Mouse (Mus musculus): ENCODE measurements around the gene Ap3d1. TPM values are rescaled to one million over a fixed set of nuclear protein-coding genes. Genes with fewer than 3 reads are reported as not detected.

The Ap3d1 gene
- polyA plus RNA-seq, 1 experiment = 68.0 TPM

DNA sequence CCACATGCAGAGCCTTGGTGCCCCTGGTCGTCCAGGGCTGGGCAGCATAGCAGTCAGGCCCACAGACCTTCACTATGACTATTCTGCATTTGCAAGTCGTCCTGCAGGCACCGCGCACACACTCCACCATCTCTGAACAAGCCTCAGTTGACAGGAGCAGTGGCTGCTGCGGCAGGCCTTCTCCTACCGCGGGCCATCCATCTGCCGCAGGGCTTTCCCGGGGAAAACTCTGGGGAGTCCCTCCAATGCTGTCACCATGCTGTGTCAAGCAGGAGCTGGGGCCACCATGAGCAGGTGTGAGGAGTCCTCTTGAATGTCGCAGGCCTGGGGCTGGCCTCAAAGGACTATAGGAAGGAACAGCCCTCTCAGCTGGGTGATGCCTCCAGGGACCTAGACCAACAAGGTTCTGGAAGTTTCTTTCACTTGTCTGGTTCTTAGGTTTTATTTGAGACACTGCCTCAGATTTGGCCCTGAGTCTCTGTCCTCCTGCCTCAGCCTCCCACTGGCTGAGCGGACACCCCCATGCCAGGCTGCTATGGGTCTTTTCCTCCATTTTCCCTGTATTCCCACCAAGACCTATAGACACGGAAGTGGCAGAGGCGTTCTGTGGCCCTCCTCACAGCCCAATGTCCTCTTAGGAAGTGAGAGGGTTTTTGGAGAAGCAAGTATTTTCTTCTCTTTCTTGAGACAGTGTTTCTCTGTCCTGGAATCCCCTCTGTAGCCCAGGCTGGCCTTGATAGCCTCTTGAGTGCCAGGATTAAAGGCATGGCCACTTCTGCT, 47.7 kb downstream of the Ap3d1 start:
- TF ChIP-seq MYOG (IDR thresholded peaks at IDR 0.05; ENCODE audit: control insufficient read depth in 1 of 3, insufficient read depth in 1 of 3, insufficient read length in 2 of 3, low read depth in 2 of 3) (no peak), SRF (IDR thresholded peaks at IDR 0.05; ENCODE audit: control insufficient read depth, insufficient read length, low read depth) (no peak), USF1 (IDR thresholded peaks at IDR 0.05; ENCODE audit: low read depth) (no peak), POLR2AphosphoS2 (IDR thresholded peaks at IDR 0.05; ENCODE audit: insufficient read length, low read depth) (no peak), E2F4 (IDR thresholded peaks at IDR 0.05; ENCODE audit: insufficient read depth) (no peak), MAX (IDR thresholded peaks at IDR 0.05; ENCODE audit: low read depth) (no peak)
- no peak overlapping the region for H3K4me3 ChIP-seq
- H3ac ChIP-seq (ENCODE audit: control insufficient read depth, insufficient read length) = no peak overlapping the region
- H3K27me3 ChIP-seq (ENCODE audit: control insufficient read depth, insufficient read depth, insufficient read length) = no peaks in the 10 kb centered on the region
- peaks cover 7% of the 10 kb centered on the region for H3K79me2 ChIP-seq (ENCODE audit: control insufficient read depth, insufficient read depth)
- peaks cover 4% of the 10 kb centered on the region for H3K36me3 ChIP-seq (ENCODE audit: control insufficient read depth, insufficient read depth)
- no peak overlapping the region for H3K4me2 ChIP-seq (ENCODE audit: low read depth)

GRCm38 (mm10) chr10:80693401-80694045, 48.5 kb downstream of the Ap3d1 start:
- TF ChIP-seq TCF12 (IDR thresholded peaks at IDR 0.05; ENCODE audit: insufficient read depth, poor library complexity, severe bottlenecking) (no peak), MYOD1 (IDR thresholded peaks at IDR 0.05; ENCODE audit: control insufficient read depth in 1 of 3, insufficient read length in 2 of 3, low read depth in 2 of 3) (no peak), POLR2A (IDR thresholded peaks at IDR 0.05; ENCODE audit: insufficient read length, low read depth) (no peak)
- Histone ChIP-seq H3ac (ENCODE audit: control insufficient read depth, insufficient read length) (no peak overlapping the region), H3K79me2 (ENCODE audit: control insufficient read depth, insufficient read depth) (no peaks in the 10 kb centered on the region), H3K27me3 (ENCODE audit: control insufficient read depth, insufficient read depth, insufficient read length) (no peaks in the 10 kb centered on the region), H3K4me2 (ENCODE audit: low read depth) (no peak overlapping the region), H3K36me3 (ENCODE audit: control insufficient read depth, insufficient read depth) (no peaks in the 10 kb centered on the region), H3K4me3 (no peak overlapping the region)

DNA sequence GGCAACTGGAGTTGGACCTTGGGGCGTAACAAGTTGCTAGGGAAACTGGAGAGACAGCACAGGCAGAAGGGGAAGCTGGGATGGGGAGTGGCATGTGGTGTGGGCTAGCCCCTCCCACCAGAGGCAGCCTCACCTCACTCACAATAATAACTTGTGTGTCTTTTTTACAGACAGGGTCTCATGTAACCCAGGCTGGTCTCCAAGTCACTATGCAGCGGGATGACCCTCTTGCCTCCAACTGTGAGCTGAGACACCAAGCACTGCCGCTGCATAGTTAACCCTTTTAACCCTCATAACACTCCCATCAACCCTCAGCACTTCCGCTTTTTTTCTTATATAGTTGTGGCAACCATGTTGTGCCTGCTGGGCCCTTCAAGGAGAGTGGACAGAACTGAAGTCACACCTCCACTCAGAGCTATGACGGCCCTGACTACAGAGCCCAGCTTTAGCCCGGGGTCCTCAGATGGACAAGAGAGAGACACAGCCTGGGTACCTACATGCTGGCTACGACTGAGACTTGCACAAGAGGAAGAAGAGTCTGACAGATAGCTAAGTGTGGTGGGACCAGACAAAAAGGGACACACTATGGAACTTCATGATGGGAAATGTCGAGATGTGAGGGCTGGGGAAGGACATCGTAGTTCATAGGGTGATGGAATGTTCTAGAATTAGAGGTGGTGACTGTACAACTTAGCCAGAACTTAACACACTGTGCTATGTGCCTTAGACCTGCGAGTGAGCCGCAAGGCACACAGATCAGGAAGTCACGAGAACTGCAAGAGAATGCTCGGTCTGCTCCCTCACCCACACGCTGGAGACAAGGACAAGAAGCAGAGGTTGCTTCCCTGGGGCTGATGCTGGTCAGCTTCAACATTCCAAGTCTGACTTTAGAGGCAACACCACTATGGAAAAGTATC, 49.6 kb downstream of the Ap3d1 start:
- Histone ChIP-seq H3K4me2 (ENCODE audit: low read depth) (no peak overlapping the region), H3ac (ENCODE audit: control insufficient read depth, insufficient read length) (no peak overlapping the region), H3K4me3 (no peak overlapping the region), H3K27me3 (ENCODE audit: control insufficient read depth, insufficient read depth, insufficient read length) (no peaks in the 10 kb centered on the region), H3K36me3 (ENCODE audit: control insufficient read depth, insufficient read depth) (no peaks in the 10 kb centered on the region), H3K79me2 (ENCODE audit: control insufficient read depth, insufficient read depth) (no peaks in the 10 kb centered on the region)
- TF ChIP-seq POLR2A (IDR thresholded peaks at IDR 0.05; ENCODE audit: insufficient read length, low read depth) (no peak), MYOG (IDR thresholded peaks at IDR 0.05; ENCODE audit: control insufficient read depth in 1 of 3, insufficient read depth in 1 of 3, insufficient read length in 2 of 3, low read depth in 2 of 3) (no peak), POLR2AphosphoS2 (IDR thresholded peaks at IDR 0.05; ENCODE audit: insufficient read length, low read depth) (no peak), TCF3 (IDR thresholded peaks at IDR 0.05; ENCODE audit: insufficient read length, low read depth) (no peak), TCF12 (IDR thresholded peaks at IDR 0.05; ENCODE audit: insufficient read depth, poor library complexity, severe bottlenecking) (no peak), USF1 (IDR thresholded peaks at IDR 0.05; ENCODE audit: low read depth) (no peak), CEBPB (IDR thresholded peaks at IDR 0.05; ENCODE audit: insufficient read depth, poor library complexity, severe bottlenecking) (no peak), E2F4 (IDR thresholded peaks at IDR 0.05; ENCODE audit: insufficient read depth) (no peak), REST (IDR thresholded peaks at IDR 0.05; ENCODE audit: insufficient read depth, insufficient read length) (no peak), MAX (IDR thresholded peaks at IDR 0.05; ENCODE audit: low read depth) (no peak), MYOD1 (IDR thresholded peaks at IDR 0.05; ENCODE audit: control insufficient read depth in 1 of 3, insufficient read length in 2 of 3, low read depth in 2 of 3) (no peak)

DNA sequence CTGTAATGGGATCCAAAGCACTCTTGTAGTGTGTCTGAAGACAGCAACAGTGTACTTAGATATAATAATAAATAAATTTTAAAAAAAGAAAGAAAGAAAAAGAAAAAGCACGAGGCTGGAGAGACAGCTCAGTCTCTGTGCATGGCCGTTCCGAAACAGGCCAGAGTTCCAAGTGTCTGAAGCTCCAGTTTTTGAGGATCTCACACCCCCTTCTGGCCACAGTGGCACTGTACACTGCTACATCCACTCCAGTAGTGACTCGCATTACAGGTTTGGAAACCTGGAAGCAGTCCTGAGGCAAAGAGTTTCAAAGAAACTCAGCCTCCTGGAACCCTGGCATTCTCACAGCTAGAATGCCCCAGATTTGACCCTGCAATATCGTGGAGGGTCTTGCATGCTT, 54.2 kb downstream of the Ap3d1 start:
- Histone ChIP-seq H3K36me3 (ENCODE audit: control insufficient read depth, insufficient read depth) (peaks cover 10% of the 10 kb centered on the region), H3K4me2 (ENCODE audit: low read depth) (no peak overlapping the region), H3K4me3 (no peak overlapping the region), H3K79me2 (ENCODE audit: control insufficient read depth, insufficient read depth) (no peaks in the 10 kb centered on the region), H3ac (ENCODE audit: control insufficient read depth, insufficient read length) (no peak overlapping the region), H3K27me3 (ENCODE audit: control insufficient read depth, insufficient read depth, insufficient read length) (no peaks in the 10 kb centered on the region)
- no peak for TF ChIP-seq MAX (IDR thresholded peaks at IDR 0.05; ENCODE audit: low read depth)
- no peak for TF ChIP-seq MYOG (IDR thresholded peaks at IDR 0.05; ENCODE audit: control insufficient read depth in 1 of 3, insufficient read depth in 1 of 3, insufficient read length in 2 of 3, low read depth in 2 of 3)
- TF ChIP-seq POLR2A (IDR thresholded peaks at IDR 0.05; ENCODE audit: insufficient read length, low read depth) = no peak
- TF ChIP-seq TCF3 (IDR thresholded peaks at IDR 0.05; ENCODE audit: insufficient read length, low read depth) = no peak
- no peak for TF ChIP-seq SRF (IDR thresholded peaks at IDR 0.05; ENCODE audit: control insufficient read depth, insufficient read length, low read depth)
- no peak for TF ChIP-seq REST (IDR thresholded peaks at IDR 0.05; ENCODE audit: insufficient read depth, insufficient read length)
- TF ChIP-seq CEBPB (IDR thresholded peaks at IDR 0.05; ENCODE audit: insufficient read depth, poor library complexity, severe bottlenecking) = no peak
- TF ChIP-seq E2F4 (IDR thresholded peaks at IDR 0.05; ENCODE audit: insufficient read depth) = no peak
- no peak for TF ChIP-seq TCF12 (IDR thresholded peaks at IDR 0.05; ENCODE audit: insufficient read depth, poor library complexity, severe bottlenecking)
- no peak for TF ChIP-seq POLR2AphosphoS2 (IDR thresholded peaks at IDR 0.05; ENCODE audit: insufficient read length, low read depth)
- TF ChIP-seq USF1 (IDR thresholded peaks at IDR 0.05; ENCODE audit: low read depth) = no peak
- TF ChIP-seq MYOD1 (IDR thresholded peaks at IDR 0.05; ENCODE audit: control insufficient read depth in 1 of 3, insufficient read length in 2 of 3, low read depth in 2 of 3) = no peak

All from myocyte (in vitro differentiated cells).